Mouse (Mus musculus) kidney, adult 9 months (tissue): ENCODE results near the gene Nucb1.
A peak's percentile ranks its signal among the peaks of the same experiment; 100 is the strongest.
"Not testable (repeated sequence)": the region's sequence is repeated elsewhere in the genome, so short reads cannot be mapped to it uniquely, and the experiment has no call there.

ENCODE experiments used
- DNase-seq: peaks from one replicate; pipeline ENCODE4 v3.0.0; 2022

Gene Nucb1

DNA sequence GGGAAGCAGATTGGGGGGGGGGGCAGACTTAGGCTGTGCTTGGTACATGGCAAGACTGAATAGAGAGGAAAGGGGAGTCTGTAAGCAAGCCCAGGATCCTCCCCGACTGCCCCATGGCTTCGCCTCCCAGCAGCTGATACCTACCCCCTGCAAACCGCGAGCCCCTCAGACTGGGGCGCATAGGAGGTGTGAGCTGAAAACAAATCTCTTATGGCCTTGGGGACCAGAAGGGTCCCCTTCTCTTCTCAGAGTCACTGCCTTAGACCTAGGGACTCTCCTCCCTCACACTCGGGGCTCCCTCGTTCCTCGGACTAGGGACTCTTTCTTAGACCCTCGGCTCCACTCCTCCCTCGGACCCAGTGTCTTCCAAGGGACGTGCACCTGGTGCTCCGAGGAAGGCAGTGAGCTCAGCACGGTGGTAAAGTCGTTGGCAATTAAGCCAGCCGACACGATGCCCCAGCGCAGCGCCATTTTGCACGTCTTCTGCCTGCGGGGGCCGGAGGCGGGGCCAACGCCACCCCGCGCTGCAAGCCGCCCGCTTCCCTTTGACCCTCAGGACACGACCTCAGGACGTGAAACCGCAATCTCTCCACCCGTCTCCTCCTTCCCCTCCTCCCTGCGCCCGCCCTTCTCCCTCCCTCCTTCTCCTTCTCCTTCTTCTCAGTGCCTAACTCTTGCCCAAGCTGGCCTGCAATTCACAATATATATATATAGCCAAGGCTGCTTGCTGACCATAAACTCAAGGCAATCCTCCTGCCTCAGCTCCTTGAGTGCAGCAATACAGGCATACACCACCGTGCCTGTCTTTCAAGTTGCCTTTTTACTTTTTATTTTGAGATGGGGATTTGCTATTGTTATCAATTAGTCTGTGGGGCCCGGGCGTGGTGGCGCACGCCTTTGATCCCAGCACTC is 21.7 kb downstream of the Nucb1 start, which contains the start of gene Dhdh:
Gene Dhdh (minus strand): TSS at position 513 of the 912 bp plus-strand sequence.
- DNase-seq: peak; percentile 63

DNA sequence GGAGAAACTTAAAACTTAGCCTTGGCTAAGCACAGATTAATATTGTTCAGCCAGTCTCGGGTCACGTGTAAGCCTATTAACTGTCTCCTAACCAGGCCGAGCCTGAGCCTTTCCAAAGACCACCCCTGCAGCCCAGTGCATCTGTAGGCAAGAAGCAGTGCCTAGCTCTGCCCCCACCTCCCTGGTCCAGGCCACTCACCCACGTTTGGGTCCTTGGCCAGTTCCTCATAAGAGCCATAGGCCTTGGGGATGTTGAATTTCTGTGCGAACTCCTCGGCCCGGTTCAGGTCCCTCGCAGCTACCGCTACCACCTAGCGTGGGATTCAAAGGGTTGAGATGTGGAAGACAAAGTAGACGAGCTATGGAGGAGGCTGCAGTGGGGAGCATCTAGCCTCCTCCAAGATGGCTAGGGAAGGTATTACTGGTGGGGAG is 22.3 kb downstream of the Nucb1 start:
- DNase-seq: no peak

GRCm38 (mm10) chr7:45486761-45487415 is 23.3 kb downstream of the Nucb1 start, which contains the start of gene Gm45808:
Gene Gm45808 (minus strand): TSS chr7:45486811.
- no peak for DNase-seq

DNA sequence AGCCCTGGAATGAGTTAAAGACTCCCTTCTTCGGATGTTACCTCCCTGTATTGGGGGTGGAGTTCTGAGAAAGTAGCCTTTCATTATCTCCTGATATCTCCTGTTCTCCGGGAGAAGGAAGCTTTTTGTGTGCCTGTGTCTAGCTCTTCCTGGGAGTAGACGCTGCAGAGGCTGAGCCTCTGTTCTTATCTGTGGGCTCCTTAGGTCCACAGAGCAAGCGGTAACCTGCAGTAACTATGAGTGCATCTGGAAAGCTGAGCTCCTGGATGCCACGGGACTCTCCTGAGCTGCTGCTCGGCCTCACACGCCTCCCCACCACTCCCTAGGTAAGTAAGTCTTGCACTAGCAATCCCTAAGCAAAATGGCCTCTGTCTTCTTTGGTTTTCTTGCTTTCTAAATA is 24.0 kb downstream of the Nucb1 start:
- DNase-seq: no peak

DNA sequence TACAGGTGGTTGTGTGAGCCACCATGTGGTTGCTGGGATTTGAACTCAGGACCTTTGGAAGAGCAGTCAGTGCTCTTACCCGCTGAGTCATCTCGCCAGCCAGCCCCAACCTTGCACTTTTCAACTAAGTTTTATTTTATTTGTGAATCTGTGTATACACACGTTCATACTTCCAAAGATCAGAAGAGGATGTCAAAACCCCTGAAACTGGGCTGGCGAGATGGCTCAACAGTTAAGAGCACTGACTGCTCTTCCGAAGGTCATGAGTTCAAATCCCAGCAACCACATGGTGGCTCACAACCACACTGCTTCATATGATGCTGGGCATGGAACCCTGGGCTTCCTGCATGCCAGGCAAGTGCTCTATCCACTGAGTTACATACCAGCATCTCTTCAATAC is 25.2 kb downstream of the Nucb1 start:
- not testable (repeated sequence) for DNase-seq

DNA sequence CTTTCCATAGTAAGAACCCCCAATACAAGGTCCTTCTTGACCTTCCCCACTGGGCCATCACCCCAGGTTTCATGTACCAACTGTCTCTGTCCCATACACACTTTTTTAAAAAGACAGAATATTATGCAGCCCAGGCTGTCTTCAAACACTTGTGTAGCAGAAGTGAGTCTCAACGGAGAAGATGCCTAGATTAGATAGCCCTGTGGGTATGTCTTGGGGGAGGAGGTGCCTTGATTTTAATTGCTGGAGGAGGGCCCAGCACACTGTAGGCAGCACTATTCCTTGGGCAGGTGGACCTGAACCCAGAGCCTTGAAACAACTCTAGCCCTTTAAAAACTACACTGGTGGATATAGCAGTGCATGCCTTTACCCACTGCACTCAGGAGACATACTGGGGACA is 28.0 kb downstream of the Nucb1 start:
- DNase-seq: no peak

DNA sequence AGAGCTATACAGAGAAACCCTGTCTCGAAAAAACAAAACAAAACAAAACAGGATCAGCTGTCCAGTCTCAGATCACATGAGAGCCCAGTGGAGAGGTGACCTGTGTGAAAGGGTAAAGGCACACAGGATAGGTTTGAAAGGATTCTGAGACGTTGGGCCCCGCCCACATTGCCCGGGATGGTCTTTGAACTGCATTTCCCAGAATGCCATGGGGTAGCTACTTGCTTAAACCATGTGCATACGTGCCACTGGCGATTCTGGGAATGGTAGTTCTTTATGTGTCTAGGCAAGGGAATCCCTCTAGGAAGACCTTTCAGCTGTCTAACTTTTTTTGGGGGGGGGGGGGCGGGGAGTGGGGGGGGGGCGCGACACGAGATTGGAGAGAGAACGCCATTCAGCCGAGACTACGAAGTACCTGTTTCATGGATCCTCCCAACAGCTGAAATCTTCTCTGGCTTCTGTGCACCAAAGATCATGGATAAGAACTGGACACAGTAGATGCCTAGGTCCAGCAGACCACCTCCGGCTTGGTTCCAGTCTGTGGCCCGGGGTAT is 28.8 kb downstream of the Nucb1 start, which contains the start of gene Tulp2:
Gene Tulp2 (plus strand): TSS at position 504 of the 554 bp plus-strand sequence.
- peak; percentile 82 for DNase-seq

- DNase-seq: not testable (repeated sequence)
These were observed 29.9 kb downstream of the Nucb1 start for GRCm38 (mm10) chr7:45480310-45480709.

DNA sequence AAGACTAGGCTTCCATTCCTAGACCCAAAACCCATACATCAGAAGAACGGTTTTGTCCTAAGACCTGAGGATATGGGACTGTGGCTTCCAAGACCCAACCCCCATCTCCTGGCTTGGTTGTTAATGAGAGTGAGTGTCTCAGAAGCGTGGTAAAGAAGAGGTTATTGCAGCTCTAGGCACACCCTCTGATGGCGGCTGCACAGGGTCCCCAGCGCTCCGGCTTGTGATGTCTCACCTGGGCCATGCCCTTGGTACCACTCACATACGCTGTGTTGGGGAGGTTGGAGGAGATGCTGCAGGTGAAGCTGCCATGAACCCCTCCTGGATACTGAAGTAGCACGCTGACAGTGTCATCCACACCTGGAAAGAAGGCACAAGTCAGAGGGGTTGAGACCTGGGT is 31.4 kb downstream of the Nucb1 start:
- no peak for DNase-seq

GRCm38 (mm10) chr7:45477003-45477402 is 33.2 kb downstream of the Nucb1 start:
- peak; percentile 73 for DNase-seq

DNA sequence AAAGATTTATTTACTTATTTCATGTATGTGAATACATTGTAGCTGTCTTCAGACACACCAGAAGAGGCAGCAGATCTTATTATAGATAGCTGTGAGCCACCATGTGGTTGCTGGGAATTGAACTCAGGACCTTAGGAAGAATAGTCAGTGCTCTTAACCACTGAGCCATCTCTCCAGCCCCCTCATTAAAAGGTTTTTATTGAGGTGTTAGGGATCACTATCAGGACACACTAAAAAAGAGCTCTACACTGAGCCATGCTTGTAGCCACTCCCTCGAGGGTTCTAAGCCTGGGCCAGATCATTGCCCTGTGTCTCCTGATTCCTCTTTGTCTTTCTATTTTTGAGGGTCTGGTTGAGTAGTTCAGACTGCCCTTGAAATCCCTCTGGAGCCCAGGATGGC is 33.8 kb downstream of the Nucb1 start:
- no peak for DNase-seq

- peak; percentile 78 for DNase-seq
These were observed 34.8 kb downstream of the Nucb1 start for GRCm38 (mm10) chr7:45475291-45475969.

GRCm38 (mm10) chr7:45470869-45471268 is 39.3 kb downstream of the Nucb1 start:
- DNase-seq: peak; percentile 86

- DNase-seq: no peak
These were observed 43.0 kb downstream of the Nucb1 start for GRCm38 (mm10) chr7:45467090-45467670.

DNA sequence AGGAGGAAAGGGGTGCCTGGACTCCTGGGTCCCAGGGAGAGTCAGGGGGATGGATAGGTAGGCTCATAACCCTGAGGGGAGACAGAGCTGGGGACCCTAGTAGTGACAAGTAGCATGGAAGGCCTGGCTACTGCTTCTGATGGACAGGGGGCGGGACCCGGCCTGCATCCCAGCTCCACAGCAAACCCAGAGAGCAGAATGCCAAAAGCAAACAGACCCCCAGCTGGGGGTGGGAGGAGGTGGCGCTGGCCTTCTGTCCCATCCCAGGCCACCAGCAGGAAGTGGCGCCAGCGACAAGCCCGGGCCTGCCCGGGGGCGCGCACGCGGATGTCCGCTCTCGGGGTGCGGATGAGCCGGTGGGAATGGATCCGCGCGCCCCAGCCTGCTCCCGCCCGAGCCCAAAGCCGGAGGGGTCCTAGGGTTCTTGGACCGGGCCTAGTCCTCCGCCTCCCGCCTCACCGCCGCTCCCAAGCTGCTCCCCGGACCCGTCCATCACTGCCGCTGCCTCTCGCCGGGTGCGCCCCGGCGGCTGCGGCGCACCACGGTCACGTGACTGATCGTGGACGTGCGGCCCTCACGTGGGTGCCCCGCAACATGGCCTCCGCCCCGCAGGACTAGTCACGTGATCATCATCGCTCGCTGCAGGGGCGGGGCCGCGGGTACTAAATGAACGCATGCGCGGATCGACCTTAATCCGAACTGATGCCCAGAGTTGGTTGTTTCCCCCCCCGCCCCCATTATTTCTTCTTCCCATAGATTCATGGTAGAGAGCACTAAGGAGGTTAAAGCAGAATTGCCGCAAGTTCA is 43.7 kb downstream of the Nucb1 start, which contains the start of gene Bax:
Gene Bax (minus strand): TSS at position 616 of the 807 bp plus-strand sequence.
- peak; percentile 96 for DNase-seq

DNA sequence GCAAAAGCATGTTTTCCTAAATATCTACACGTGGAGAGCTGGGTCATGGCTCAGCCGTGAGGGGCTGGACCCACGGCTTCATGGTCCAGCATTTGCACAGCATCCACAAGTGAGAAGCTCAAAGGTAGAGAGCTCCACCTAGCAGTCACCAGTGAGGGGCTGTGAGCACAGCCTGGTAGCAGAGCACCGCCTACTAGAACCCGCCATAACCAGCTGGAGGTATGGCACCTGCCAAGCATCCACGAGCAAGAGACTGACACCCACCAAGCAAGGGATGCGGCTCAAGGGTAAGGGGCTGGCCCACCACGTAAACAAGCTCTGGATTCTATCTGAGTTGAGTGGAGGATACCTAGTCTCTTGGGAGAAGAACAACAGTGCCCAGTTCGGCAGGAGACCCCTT is 44.7 kb downstream of the Nucb1 start:
- DNase-seq: no peak

DNA sequence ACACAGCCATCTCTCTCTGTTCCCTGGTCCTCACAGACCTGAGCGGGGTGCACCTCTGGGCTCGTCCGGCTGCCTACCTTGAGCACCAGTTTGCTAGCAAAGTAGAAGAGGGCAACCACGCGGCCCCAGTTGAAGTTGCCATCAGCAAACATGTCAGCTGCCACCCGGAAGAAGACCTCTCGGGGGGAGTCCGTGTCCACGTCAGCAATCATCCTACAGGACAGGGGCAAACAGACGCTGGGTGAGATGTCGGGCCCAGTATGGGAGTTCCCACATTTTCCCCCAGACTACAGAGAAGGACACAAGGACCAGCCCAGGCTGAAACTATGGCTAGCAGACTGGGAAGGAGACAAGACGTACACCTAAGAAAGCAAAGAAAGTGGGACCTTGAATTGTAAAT is 45.1 kb downstream of the Nucb1 start:
- DNase-seq: no peak

- no peak for DNase-seq
These were observed 46.0 kb downstream of the Nucb1 start for GRCm38 (mm10) chr7:45463987-45464778.

DNA sequence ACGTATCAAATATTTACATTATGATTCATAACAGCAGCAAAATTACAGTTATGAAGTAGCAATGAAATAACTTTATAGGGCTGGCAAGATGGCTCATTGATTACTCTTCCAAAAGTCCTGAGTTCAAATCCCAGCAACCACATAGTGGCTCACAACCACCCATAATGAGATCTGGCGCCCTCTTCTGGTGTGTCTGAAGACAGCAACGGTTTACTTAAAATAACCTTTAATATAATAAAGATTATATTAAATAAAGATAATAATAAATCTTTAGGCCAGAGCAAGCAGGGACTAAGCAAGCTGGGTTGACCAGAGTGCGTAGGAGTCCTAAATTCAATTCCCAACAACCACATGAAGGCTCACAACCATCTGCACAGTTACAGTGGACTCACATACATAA is 47.3 kb downstream of the Nucb1 start:
- not testable (repeated sequence) for DNase-seq

- DNase-seq: no peak
These were observed 47.9 kb downstream of the Nucb1 start for GRCm38 (mm10) chr7:45462325-45462724.

GRCm38 (mm10) chr7:45461781-45462180 is 48.4 kb downstream of the Nucb1 start:
- no peak for DNase-seq
